Mouse (Mus musculus) liver, embryonic 14.5 days (tissue): ENCODE data around the gene Stxbp4.
A peak's percentile ranks its signal among the peaks of the same experiment; 100 is the strongest.

Experiments
- CTCF ChIP-seq: IDR thresholded peaks from 2 replicates; pipeline ENCODE4 v1.5.1; 2016; ENCODE audit warnings: antibody characterized with exemption, low read depth, control low read depth
- EP300 ChIP-seq: IDR thresholded peaks from 2 replicates; pipeline ENCODE4 v1.6.1; 2016; ENCODE audit warnings: antibody characterized with exemption, low read depth

DNA sequence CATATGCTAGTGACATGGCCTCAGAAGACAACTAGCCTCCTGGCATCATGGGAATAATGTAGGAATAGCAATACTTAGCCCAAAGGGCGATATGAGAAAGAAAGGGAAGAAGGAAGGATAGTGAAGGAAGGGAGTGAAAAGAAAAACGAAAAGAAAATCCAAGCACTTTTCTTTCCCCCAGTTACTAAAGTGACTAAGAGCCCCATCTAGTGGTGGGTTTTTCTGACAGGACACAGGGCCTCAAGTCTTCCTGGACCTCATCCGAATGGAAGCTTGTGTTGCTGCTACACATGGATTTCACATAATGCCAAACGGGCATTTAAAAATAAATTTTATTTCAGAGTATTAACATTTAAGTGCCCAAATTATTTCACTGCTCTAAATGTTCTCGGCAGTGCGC is 14.4 kb downstream of the Stxbp4 start:
- TF ChIP-seq CTCF (peak; percentile 72), EP300 (no peak)
